Mouse (Mus musculus): ENCODE data around the gene Cox6a2.

Gene Cox6a2

DNA sequence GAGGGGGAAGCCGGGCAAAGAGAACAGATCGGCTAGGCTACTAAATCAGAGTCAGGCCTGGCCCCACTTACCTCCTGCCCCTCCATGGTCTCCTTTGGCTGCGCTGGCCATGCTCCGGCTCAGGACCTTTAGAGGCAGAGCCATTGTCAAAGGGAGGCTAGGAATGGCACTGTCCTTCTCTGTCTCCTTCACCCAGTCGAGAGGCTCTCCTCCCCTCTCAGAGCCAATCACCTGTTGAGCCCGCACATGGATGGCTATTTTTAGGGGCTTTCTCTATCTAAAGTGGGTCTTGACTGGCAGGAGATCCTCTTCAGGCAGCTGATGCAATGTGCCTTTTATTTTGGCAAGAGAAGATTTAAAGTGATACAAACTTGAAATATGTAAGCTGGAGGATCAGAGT lies at the start of gene Cox6a2:
Cox6a2 (minus strand) TSS at position 236 of the 400 bp plus-strand sequence.
- no peak for DNase-seq (ENCODE audit: low read depth, low spot score)

DNA sequence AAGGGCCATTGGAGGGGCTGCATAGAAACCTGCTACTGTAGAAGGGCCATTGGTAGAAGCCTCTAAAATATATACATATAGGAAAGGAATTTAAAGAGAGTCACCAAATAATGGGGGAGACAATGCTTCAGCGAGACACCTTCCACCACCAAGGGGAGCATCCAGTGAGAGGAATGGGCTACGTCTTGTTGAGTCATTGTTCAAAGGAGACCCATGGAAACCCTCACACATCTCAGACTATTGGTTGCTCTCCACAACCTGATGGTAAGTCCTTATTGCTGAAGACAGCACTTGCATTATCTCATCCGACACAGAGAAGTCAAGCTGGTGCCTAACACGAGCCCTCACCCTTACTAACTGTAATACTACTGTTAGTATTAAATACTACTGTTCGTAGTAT lies 49.6 kb upstream of the Cox6a2 start:
- DNase-seq (ENCODE audit: low read depth, low spot score): no peak

DNA sequence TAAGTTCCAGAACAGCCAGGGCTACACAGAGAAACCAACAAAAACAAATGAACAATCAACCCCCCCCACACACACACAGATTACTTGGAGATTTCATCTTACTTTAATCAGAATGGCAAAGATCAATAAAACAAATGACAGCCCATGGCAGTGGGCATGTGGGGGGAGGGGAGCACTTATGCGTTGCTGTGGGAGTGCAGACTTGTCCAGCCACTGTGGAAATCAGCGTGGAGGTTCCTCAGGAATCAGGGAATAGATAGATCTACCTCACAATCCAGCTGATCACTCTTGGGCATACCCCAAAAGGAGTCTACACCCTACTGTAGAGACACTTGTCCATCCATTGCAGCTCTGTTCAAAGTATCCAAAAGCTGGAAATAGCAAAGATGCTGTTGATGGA lies 48.8 kb upstream of the Cox6a2 start:
- DNase-seq (ENCODE audit: low read depth, low spot score): no peak

DNA sequence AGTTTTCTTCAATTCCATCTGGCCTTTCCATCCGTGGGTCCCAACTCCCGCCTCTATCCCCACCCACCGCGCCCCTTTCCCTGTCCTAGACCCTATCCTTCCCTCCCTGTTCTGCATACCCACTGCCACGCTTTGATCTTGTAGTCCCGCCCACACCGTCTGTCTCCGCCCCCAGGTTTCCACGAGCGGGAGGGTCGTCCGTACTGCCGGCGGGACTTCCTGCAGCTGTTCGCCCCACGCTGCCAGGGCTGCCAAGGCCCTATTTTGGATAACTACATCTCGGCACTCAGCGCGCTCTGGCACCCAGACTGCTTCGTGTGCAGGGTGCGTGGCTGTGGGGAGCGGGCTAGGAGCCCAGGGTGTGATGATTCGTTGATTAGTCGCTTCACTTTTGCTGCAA lies 46.4 kb upstream of the Cox6a2 start:
- no peak for DNase-seq (ENCODE audit: low read depth, low spot score)

DNA sequence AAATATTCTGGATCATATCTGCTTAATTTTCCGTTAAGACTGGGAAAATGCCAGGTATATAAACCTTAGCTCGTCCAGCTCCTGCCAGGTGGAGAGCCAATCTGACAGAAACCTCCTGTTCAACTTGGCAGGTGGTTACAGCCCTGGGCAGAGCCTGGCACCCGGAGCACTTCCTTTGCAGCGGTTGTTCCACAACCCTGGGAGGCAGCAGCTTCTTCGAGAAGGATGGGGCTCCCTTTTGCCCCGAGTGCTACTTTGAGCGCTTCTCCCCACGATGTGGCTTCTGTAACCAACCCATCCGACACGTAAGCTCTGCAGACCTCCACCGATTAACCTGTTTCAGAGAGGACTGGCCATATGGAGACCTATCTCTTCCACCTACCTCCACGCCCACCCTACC lies 45.8 kb upstream of the Cox6a2 start:
- no peak for DNase-seq (ENCODE audit: low read depth, low spot score)

DNA sequence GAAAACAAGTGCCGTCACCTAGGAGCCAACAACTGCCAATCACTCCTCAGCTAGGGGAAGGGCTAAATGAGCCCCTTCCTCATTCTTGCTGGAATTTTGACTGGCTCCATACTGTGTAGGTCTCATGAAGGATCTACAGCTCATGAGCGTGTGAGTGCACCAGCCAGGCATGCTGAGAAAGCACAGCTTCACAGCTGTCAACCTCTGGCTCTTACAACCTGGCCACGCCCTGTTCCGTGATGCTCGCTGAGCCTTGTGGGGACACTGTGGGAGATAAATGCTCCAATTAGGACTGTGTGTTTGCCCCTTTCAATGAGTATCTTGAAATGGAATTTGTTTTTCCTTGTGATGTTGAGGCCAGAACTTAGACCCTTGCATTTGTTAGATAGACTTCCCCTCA lies 43.8 kb upstream of the Cox6a2 start:
- DNase-seq (ENCODE audit: low read depth, low spot score): no peak

DNA sequence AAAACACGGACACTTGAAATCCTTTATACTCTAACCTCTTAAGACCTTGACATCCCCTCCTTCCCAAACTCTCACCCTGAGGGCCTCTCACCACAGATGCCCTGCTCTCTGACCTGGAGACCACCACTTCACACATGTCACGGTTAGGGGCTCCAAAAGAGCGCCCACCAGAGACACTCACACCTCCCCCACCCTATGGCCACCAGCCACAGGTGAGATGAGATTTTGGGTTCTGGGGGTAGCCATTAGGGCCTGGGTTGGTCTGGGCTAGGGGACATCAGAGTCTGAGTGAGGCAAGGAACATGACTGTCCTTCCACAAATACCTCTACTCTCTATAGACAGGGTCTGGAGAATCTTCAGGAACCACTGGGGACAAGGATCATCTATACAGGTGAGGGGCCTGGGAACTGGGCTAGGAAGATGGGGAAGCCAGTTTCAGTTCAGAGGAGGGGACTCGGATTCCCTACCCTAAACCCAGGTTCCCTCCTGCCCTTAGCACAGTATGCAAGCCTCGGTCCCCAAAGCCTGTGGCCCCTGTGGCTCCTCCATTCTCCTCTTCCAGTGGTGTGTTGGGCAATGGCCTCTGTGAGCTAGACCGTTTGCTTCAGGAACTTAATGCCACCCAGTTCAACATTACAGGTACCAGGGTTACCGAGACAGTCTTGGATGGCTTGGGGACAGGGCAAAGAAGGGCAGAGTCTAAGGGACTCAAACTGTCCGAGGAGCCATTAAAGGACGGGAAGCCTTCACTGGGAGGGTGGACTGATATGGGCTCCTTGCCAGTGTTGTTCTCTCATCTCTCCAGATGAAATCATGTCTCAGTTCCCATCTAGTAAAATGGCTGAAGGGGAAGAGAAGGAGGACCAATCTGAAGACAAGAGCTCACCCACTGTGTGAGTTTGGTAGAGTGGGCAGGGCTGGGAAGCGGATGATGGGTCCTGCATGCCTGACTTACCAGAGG lies 42.2 kb upstream of the Cox6a2 start:
- DNase-seq (ENCODE audit: low read depth, low spot score): no peak

DNA sequence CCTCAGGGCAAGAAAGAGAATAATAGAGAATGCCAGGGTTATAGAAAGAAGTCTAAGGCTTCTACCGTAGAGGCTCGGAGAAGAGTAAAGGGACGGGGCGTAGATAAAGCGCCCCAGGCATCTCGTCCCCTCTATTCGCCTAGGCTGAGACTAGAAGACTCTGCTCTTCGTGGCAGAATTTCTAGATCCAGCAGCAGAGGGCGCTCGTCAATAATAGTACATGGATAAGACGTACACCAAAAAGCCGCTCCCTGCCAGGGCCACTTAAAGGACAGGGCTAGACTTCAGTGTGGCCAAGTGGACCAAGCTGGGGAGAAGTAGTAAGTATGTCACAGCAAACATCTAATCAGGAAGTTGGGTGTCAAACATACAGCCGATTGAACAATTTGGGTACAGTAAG lies 41.3 kb upstream of the Cox6a2 start:
- DNase-seq (ENCODE audit: low read depth, low spot score): peak; percentile 61

DNA sequence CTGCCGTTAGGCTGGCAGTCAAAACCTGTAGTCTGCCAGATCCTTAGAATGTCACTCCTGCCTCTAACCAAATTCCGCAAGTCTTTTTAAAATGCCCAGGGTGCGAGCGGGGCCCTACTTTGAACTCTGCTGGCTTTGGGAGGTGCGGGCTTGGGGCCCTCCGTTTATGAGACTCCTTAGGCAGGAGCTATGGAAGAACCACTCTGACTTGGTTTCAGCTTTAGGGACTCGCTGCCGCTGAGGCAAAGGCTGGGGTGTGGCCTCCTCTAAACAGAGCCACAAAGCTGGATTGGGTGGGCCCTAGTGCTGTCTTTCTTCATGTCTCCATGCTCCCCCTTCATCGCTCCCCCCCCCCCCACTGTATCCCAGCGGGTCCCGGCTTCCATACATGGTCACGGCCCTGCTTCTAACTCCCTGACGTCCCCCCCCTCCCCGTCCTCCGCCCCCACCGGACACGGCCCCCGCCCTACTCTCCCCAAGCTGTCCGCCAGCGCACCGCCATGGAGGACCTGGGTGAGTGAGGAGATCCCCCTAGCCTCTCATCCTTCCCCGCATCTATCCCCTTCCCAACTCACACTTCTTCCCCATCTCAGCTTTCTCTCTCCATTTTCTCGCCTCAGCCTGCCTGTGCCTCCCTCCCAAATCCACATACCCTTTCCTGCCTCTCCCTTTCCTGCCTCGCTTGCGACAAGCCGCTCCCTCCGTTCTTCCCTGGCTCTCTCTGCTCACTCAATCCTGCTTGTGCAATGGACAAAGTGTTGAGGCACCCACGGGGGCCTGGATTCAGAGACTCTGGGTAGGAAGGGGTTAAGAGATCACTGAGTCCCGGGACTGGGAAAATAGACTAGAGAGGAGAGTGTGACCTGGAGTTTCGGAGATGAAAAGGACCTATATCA lies 40.6 kb upstream of the Cox6a2 start, which contains the start of gene Tgfb1i1:
Tgfb1i1 (plus strand) TSS at position 317 of the 896 bp plus-strand sequence.
- DNase-seq (ENCODE audit: low read depth, low spot score): no peak

DNA sequence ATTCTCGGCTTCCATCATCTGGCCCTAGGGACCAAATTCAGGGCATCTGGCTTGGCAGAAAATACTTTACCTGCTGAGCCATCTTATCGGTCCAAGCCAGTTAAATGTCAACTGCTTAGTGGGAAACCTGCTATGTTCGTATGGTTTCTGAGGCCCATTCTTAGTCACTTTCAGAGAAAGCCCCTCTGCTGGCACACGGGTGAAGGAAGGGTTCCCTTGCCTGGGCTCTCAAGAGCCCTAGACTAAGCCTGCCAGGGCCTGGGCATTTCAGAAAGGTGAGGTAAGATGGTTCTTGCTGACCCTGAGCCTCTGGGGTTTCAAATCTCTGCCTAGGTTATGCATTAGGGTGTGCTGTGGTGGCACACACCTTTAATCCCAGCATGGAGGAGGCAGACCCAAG lies 39.4 kb upstream of the Cox6a2 start:
- DNase-seq (ENCODE audit: low read depth, low spot score): no peak

DNA sequence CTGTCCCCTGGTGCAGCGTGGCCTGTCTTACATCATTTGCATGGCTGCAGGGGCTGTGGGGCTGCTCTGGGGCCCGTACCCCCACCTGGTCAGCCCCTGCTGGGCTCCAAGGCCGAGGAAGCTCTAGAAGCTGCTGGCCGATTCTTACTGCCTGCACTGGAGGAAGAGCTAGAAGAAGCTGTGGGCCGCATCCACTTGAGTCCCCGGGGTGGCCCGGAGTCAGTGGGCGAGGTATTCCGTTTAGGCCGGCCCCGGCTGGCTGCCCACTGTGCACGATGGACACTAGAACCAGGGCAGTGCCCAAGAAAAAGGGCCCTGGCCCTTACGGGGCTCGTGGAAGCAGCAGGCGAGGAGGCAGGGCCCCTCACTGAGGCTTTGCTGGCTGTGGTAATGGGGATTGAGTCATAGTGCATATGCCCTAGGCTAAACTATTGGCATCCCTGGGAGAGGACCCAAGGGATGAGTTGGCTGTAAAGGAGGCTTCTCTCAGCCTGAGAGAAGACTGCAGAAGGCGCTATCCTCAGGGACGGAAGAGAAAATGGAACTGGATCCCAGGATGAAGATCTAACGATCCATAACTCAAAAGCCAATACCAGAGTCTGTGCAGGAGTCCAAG lies 38.3 kb upstream of the Cox6a2 start:
- DNase-seq (ENCODE audit: low read depth, low spot score): no peak

DNA sequence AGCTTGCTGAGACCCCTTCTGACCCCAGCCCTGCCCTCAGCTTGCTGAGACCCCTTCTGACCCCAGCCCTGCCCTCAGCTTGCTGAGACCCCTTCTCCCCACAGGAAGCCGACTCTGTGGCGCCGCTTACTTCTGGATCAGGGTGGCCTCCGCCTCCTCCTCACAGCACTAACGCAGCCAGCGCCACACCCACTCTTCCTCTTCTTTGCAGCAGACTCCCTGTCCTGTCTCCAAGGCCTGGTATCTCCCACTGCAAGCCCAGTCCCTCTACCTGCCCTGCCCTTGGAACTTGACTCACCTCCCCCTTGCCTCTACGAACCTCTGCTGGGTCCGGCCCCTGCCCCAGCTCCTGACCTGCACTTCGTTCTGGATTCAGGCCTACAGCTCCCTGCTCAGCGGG lies 37.7 kb upstream of the Cox6a2 start:
- DNase-seq (ENCODE audit: low read depth, low spot score): no peak

DNA sequence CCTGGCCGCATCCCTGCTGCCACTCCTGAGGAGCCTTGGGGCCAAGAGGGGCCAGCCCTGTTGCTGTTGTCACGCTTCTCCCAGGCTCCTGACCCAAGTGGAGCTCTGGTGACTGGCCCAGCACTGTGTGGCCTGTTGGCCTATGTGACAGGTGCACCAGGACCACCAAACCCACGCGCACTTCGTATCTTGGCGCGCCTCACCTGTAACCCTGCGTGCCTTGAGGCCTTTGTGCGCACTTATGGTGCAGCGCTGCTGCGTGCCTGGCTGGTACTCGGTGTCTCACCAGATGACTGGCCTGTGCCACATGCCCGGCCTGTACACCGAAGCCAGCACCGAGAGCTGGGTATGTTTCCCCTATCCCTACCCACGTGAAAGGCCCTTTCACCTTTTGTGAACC lies 36.1 kb upstream of the Cox6a2 start:
- DNase-seq (ENCODE audit: low read depth, low spot score): no peak

DNA sequence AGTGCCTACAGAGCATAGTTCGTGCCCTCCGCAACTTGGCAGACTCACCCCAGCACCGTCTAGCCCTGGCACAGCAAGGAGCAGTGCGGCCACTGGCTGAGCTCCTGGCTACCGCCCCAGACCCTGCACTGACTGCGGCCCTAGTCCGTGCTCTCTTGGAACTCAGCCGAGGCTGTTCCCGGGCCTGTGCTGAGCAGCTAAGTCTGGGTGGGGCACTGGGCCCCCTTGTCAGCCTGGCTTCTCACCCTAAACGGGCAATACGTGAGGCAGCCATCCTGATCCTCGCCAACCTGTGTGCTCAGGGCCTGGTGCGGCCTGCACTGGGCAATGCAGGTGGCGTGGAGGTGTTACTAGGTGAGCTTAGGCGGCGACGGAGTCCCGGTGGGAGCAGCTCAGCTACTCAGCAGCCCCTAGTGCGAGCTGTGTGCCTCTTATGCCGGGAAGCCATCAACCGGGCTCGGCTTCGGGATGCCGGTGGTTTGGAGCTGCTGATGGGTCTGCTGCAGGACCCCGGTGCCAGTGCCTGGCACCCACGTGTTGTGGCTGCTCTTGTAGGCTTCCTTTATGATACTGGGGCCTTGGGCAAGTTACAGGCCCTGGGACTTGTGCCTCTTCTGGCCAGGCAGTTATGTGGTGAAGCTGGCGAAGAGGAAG lies 34.1 kb upstream of the Cox6a2 start:
- no peak for DNase-seq (ENCODE audit: low read depth, low spot score)

DNA sequence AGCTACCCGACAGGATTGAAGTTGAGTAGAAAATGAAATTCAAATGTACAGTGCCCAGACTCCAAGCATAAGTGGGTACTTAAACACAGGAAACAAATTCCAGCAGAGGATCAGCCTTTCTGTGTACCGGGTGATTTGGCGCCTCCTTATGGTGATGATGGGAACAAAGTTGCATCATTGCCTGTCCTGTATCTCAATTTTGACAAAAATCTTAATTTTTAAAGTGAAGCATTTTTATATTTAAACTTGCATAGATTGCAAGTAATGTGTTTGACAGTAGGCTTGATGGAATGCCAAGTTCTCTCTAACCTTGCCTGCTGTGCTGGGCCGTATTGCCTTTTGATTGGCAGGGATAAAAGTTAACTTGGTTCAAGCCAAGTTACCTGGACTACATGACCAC lies 32.8 kb upstream of the Cox6a2 start:
- DNase-seq (ENCODE audit: low read depth, low spot score): no peak

DNA sequence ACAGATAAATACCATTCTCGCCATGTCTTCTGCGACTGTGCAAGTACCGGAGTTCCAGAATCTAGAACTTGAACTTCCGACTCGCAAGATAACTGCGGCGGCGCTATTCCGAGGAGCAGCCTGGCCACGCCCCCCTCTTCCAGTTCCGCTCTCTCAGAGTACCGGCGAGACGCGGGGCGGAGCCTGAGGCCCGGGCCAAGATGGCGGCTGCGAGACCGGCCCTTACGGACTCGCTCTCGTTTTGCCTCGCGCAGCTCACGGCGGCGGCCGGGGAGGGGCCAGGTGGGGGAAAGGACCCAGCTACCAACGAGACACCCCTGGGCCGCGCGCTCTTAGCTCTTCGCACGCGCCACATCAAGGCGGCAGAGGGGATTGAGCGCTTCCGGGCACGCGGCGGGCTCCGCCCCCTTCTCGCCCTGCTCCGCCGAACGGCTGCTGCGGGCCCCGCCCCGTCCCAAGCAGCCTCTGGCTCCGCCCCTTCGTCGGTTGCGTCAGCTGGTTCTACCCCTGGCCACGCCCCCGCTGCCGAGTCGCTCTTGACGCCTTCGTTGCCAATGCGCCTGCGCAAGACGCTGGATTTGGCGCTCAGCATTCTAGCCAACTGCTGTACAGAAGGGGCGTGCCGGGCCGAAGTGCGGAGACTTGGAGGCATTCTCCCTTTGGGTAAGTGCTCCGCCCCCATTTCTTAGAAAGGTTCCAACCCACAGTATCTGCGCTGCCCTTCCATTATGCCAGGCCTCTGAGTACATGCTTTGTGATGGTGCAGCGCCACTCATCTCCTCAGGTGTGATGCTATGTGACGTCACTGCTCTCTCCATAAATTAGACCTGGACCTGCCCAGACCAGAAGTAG lies 32.0 kb upstream of the Cox6a2 start, which contains the start of gene 9130023H24Rik:
9130023H24Rik (minus strand) TSS at position 105 of the 852 bp plus-strand sequence.
- peak; percentile 99 for DNase-seq (ENCODE audit: low read depth, low spot score)

DNA sequence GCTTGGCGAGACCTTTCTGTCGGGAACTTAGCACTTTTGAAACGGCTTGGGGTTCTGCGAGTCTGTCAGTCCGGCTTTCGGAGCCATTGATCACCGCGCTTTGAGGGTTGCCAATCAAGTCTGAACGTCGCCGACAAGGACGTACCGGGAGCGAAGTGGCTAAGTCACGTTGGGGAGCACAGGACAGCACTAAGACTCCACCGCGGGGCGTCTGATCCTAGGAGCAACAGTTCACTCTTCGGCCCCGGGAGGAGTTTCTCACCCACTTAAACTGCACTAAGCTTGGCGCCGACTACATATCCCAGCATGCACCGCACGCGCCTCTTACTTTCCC lies 31.4 kb upstream of the Cox6a2 start:
- no peak for DNase-seq (ENCODE audit: low read depth, low spot score)

DNA sequence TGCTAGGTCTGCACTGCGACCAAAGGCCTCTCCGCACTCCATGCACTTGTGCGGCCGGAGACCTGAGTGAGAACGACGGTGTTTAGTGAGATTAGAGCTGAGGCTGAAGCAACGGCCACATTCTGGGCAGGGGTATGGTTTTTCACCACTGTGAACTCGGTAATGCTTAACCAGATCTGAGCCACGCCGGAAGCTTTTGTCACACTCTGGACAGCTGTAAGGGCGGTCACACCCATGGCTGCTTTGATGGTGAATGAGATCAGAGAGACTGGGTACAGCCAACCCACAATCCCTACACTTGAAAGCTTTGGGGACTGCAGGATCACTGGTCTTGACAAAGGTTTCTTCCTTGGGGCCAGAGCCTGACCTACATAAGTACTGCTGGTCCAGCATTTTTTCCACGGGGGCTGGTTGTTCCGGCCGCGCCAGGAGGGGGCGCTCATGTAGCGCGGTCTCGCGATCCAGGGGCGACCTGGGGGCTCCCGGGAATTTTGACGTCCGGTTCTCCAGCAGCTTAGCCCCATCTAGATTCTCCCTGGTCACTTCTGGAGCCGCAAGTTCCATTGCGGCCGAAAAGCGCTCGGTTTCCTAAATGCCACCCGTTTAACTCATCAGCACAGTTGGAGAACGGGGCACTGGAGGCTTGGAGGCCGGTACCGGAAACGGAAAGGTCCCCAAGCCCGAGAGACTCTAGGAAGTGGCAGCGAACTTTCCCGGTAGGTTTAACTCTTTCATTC lies 30.8 kb upstream of the Cox6a2 start, which contains the start of gene Armc5:
Armc5 (plus strand) TSS at position 487 of the 737 bp plus-strand sequence.
- peak; percentile 56 for DNase-seq (ENCODE audit: low read depth, low spot score)

DNA sequence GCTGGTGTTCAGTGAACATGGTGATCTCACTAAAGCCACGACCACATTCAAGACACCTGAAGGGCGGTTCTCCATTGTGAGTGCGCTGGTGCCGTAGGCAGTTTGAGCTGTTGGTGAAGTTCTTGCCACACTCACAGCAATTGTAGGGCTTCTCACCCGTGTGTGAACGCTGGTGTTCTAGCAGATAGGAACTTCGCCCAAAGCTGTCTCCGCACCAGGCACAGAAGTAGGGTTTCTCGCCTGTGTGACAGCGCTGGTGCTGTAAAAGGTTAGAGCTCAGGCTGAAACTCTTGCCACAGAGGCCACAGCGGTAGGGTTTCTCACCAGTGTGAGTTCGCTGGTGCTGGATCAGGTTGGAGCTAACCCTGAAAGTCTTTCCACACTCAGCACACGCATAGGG lies 30.2 kb upstream of the Cox6a2 start:
- no peak for DNase-seq (ENCODE audit: low read depth, low spot score)

DNA sequence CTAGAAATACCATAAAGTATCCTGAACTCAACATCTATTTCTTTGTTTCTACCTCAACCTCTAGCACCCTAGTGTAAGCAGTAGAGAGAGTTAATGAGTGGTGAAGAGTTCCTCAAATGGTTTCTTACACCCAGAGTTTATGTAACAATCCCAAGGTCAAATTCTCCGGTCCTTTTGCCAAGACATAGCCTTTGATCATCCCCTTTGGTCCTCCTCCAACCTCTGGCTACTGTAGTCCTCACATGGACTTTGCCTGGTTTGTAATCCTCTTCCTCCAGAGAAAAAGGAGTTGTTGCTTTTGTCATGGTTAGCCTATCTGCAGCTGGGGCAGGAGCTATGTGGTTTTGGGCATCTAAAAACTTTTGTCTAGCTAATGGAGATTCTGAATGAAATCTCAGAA lies 29.3 kb upstream of the Cox6a2 start:
- no peak for DNase-seq (ENCODE audit: low read depth, low spot score)

Measured in retina, adult 2 months (tissue).